Mouse (Mus musculus): Measurements from ENCODE around the gene Glt6d1.

Glt6d1 gene

GRCm38 (mm10) chr2:25789092-25789491 is 26.6 kb downstream of the Glt6d1 start:
- no peak for DNase-seq

DNA sequence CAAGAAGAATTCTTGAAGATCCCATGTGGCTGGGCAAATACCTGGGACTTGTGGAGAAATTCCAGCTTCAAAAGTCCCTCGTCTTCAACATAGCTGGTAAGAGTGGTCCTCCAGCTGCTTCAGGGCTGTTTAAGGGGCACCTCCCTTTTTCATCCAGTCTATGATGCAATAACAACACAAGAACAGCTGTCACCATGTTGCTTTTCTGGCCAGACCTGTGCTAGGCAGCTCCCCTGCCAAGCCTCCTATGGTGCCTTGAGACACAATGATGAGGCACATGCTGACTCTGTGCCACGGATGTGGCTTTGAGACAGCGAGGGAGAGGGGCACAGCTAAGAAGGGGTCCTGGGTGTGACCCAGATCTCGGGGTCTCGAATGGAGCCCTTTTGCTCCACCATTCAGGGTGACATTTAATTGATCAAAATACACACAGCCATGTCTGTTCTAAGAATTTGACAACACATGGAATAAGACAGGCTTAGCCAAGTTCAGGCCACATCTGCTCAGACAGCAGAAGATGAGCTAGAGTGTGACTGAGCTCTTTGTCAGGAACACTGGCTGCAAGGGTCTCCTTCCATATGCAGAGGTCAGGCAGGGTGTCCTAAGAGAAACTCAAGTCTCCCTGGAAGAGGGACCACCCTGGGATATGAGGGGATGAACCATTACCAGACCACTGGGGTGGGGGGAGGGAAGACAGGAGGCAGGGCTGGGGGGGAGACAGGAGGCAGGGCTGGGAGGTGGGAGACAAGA is 29.9 kb downstream of the Glt6d1 start:
- no peak for DNase-seq

DNA sequence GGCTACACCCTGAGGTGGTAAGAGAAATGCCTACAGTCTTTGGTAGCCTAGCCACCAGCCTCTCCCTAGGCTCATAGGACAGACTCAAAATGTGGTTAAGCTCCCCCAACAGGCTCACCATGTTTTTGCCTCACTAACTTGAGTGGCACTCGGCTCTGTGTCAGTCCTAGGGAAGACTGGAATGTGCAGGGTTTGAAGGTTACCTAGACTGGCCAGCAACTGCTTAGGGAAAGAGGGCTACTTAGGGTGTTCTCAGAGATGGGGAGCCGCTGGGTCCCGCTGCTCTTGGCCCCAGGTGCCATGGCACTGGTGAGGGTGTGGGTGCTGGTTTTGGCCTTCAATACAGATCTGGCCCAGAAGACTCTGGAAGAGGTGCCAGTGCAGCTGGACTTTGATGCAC is 33.7 kb downstream of the Glt6d1 start, which contains the start of gene Gm13539:
TSS of gene Gm13539 (plus strand) at position 301 of the 400 bp plus-strand sequence.
- no peak for DNase-seq

GRCm38 (mm10) chr2:25780921-25781320 is 34.7 kb downstream of the Glt6d1 start:
- no peak for DNase-seq

DNA sequence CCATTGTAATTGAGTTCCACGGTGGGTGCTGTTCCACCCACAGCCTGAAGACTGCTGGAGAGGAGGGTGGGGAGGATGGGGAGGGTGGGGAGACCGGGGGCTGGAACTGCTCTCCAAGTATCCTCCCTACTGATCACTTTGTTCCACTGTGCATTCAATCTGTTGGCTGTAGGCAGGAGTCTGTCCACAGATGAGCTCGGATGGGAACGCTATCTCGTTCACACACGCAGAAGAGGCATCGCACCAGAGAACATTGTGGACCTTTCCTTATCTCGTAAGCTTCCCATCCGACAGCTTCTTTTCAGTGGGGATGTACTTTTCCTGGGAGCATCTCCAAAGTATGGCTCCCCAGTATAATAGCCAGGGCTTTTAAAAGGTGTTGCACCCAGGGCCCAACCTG is 36.6 kb downstream of the Glt6d1 start:
- DNase-seq: no peak

DNA sequence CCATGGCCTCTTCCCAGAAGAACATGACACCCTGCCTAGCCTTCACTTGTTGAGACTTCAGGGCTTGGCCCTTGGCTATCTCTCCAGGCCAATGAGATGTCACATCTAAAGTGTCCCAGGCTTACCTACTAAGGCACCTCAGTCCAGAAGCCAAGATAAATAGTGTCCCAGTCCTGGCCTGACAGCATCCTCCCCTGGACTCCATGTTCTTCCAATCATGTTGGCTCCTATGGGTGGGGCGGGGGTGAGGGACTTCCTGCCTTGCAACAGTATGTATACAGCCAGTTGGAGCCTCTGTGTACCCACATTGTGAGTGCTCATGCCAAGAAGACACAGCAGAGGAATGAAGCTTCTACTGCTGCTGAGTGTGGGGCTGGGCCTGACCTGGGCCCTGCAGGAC is 38.9 kb downstream of the Glt6d1 start, which contains the start of gene Lcn11:
TSS of gene Lcn11 (plus strand) at position 301 of the 400 bp plus-strand sequence.
- DNase-seq: no peak

DNA sequence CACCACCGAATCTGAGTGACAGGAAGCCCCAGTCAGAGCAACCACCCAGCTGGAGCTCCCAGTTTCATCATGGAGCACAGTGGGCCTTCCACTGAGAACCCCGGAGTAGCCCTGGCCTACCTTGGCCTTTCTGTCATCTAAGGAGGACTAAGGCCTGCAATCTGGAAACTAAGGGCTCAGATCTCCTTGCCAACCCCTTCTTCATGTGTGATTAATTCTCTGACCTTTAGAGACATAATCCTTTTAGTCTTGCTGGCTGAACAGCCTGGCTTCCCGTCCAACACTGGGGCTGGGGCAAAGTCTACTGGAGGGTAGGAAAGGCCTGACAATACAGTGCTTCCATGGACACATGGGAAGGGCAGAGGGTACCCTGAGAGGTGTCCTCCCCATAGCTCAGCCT is 39.7 kb downstream of the Glt6d1 start:
- no peak for DNase-seq

DNA sequence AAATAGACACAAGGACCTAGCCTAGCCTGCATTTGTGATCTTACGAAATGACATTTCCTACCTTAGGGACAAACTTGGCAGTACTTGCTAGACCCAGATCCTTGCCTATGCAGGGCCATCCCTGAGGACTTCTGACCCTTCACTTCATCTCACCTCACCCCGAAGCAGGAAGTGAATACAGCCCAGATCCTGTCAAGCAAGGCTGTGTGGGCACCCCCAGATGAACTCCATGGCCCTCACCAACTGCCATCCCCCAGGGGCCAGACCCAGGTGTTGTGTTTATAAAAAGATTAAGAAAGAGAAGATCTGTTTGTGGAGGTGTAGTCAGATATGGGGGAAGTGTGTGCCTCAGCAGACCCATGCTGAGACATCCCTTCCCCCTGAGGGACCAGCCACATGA is 41.0 kb downstream of the Glt6d1 start:
- DNase-seq: no peak

GRCm38 (mm10) chr2:25773507-25773906 is 42.1 kb downstream of the Glt6d1 start:
- no peak for DNase-seq

DNA sequence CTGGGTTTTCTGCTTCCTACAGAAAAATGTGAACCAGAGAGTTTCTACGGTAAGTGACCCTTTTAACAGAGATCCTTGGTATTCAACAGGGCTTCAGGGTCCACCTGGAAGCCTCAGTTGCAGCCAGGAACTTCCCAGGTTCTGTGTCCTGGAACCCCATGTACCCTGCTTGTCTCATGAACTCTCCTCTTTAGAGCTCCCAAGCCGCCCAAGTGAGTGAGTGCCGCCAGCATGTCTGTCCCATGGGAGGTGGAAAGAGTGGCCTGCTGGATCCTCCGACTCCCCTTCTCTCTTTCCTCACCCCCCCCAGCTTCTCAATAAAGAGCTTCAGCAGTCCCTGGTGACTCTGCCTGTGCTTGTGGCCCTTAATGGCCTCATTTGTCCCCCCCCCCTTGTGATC is 47.9 kb downstream of the Glt6d1 start:
- no peak for DNase-seq

DNA sequence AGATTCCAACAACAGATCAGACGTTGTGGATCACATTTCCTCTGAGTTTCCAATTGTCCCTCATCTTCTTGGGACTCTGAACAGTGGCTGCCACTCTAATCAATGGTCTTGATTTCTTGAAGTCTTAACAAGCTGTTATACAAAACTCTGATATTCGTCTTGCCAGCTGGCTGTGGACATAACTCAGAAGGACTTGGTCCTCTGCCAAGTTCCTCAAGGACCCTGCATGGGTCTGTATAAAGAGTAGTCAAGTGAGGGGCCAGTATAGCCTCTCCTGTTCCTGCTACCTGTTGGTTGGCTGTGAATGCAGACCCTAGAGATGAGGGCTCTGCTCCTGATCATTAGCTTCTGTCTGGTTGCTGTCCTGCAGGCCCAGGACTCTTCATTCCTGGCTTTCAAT is 50.4 kb downstream of the Glt6d1 start, which contains the start of gene Lcn3:
TSS of gene Lcn3 (plus strand) at position 301 of the 400 bp plus-strand sequence.
- no peak for DNase-seq

DNA sequence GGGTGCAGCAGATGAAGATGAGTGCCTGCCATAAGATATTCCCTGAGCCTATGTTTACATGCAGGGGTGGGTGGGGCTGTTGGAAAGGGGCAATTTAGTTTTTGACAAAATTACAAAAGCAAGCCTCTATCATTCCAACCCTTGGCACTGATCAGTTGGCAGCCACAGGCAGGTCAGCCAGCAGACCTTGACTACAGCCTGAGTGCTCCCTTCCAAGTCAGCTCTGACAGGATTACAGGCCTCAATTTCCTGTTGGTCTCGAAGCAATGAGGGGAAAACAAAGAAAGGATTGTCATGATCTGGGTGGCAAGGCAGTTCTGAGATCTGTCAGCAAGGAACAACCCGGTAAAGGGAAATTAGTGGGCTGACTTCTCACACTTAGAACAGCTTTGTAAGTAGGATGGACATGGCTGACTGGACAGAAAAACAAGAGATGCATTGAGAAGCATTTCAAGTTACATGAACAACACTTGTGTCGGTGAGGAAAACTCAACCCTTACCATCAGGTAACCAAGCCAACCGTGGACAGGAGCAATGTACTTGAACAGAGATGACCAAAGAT is 57.5 kb downstream of the Glt6d1 start:
- DNase-seq: no peak

DNA sequence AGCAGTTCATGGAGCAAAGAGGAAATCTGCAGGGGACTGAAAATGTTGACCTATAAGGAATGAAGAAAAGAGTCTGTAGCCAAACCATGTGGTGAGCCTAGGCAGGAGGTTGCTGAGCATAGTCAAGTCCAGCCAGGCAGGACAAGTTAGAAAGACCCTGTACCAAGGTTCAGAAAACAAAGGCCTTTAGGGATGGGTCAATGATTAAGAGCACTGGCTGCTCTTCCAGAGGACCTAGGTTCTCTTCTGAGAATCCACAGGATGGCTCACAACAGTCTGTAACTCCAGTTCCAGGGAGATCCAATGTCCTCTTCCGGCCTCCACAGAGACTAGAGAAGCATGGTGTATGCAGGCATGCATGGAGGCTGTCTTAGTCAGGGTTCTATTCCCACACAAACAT is 61.4 kb downstream of the Glt6d1 start:
- no peak for DNase-seq

Data from thymus, postnatal 36 days (tissue).